Mouse (Mus musculus) kidney, adult 2 months (tissue): ENCODE data around the gene Sgk1.

Experiments used
- CTCF ChIP-seq: fragments of 200-500 bp; conservative IDR thresholded peaks from 2 replicates; pipeline ENCODE4 v1.5.1; 2011; ENCODE audit warnings: low read depth, mild to moderate bottlenecking, control low read depth, low read length, moderate library complexity, mixed read lengths; ENCODE audit not compliant: insufficient read depth, insufficient read length
- POLR2A ChIP-seq: fragments of 200-500 bp; IDR thresholded peaks from one replicate; pipeline ENCODE4 v1.6.1; 2011; ENCODE audit warnings: low read depth, low read length, control low read depth

GRCm38 (mm10) chr10:21918016-21918749 lies 36.2 kb downstream of the Sgk1 start:
- TF ChIP-seq CTCF (no peak), POLR2A (no peak)
